Mouse (Mus musculus) gonadal fat pad, adult 2 months (tissue): ENCODE measurements around the gene Gpd2. TPM values are rescaled to one million over a fixed set of nuclear protein-coding genes. Genes with fewer than 3 reads are reported as not detected.

Experiments
- DNase-seq: peaks from one replicate; pipeline ENCODE4 v3.0.0-alpha.2; 2012; ENCODE audit warnings: low read depth
- polyA plus RNA-seq: library from polyadenylated mRNA; depleted of rRNA; stranded (reverse); fragments of >200 nt; gene quantifications from 2 replicates; pipeline ENCODE4 v1.2.3, GENCODE M21; 2012; rRNA removed

Gpd2 gene
- polyA plus RNA-seq, result 9.6 and 11.2 TPM in 2 replicates

GRCm38 (mm10) chr2:57237475-57237919 lies at the start of gene Gpd2:
TSS of gene Gpd2 (plus strand) at chr2:57237635.
- DNase-seq, result no peak

- DNase-seq, result no peak
Observed at GRCm38 (mm10) chr2:57188237-57188636, 49.2 kb upstream of the Gpd2 start.

GRCm38 (mm10) chr2:57190884-57191283 lies 46.6 kb upstream of the Gpd2 start:
- DNase-seq, result no peak

- DNase-seq, result no peak
Observed at GRCm38 (mm10) chr2:57199046-57199445, 38.4 kb upstream of the Gpd2 start.

- no peak for DNase-seq
Observed at GRCm38 (mm10) chr2:57208472-57209083, 28.9 kb upstream of the Gpd2 start.

- DNase-seq, result no peak
Observed at GRCm38 (mm10) chr2:57211049-57212001, 26.1 kb upstream of the Gpd2 start.

- DNase-seq, result no peak
Observed at GRCm38 (mm10) chr2:57213364-57213763, 24.1 kb upstream of the Gpd2 start.

GRCm38 (mm10) chr2:57223288-57224026 lies 14.0 kb upstream of the Gpd2 start:
- no peak for DNase-seq

GRCm38 (mm10) chr2:57225236-57225635 lies 12.2 kb upstream of the Gpd2 start:
- no peak for DNase-seq

- DNase-seq, result no peak
Observed at GRCm38 (mm10) chr2:57227425-57227824, 10.0 kb upstream of the Gpd2 start.

- DNase-seq, result no peak
Observed at GRCm38 (mm10) chr2:57229647-57230240, 7.7 kb upstream of the Gpd2 start.

GRCm38 (mm10) chr2:57231432-57231831 lies 6.0 kb upstream of the Gpd2 start:
- DNase-seq, result no peak

GRCm38 (mm10) chr2:57232328-57232727 lies 5.1 kb upstream of the Gpd2 start:
- DNase-seq, result no peak

GRCm38 (mm10) chr2:57236246-57236645 lies 1.2 kb upstream of the Gpd2 start:
- no peak for DNase-seq

GRCm38 (mm10) chr2:57237026-57237425 lies 409 bp upstream of the Gpd2 start:
- DNase-seq, result no peak

- no peak for DNase-seq
Observed at GRCm38 (mm10) chr2:57237920-57238613, 632 bp downstream of the Gpd2 start.

- no peak for DNase-seq
Observed at GRCm38 (mm10) chr2:57238614-57239165, 1.3 kb downstream of the Gpd2 start.

- no peak for DNase-seq
Observed at GRCm38 (mm10) chr2:57239356-57239755, 1.9 kb downstream of the Gpd2 start.

GRCm38 (mm10) chr2:57243987-57244386 lies 6.6 kb downstream of the Gpd2 start:
- no peak for DNase-seq

GRCm38 (mm10) chr2:57245721-57246328 lies 8.4 kb downstream of the Gpd2 start:
- DNase-seq, result no peak
